Mouse (Mus musculus): ENCODE data around the gene Borcs8. TPM values are rescaled to one million over a fixed set of nuclear protein-coding genes. Genes with fewer than 3 reads are reported as not detected.
A peak's percentile ranks its signal among the peaks of the same experiment; 100 is the strongest.

Borcs8 gene
- polyA plus RNA-seq, 1 experiment from 2014 or later, result 38.0 TPM

DNA sequence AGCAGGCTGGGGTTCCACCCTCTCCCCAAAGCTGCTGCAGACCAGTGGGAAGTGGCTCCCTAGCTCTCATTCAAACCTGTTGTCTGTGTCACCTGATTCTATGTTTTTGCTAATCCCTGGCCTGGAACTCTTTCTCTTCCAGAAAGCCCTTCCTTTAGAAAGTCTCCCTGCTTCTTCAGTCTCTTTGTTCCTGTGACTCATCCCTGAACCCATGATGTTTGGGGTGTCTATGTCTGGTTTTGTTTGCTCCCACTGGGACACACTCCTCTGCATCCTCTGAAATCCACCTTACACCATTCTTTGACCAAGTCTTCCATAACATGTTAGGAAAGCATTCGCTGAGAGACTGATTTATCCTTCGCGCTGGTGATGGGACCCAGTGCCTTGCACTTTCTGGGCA lies 9.2 kb upstream of the Borcs8 start:
- WGBS, result 82% methylated on average over 3 of the region's 3 CpGs
- H3K9ac ChIP-seq (ENCODE audit: low read length), result no peak overlapping the region
- H3K9me3 ChIP-seq (replicated peaks; ENCODE audit: control insufficient read depth, low read length), result no peaks in the 10 kb centered on the region
- H3K4me3 ChIP-seq (replicated peaks; ENCODE audit: low read length), result no peak overlapping the region
- ATAC-seq (ENCODE audit: insufficient read depth, low FRiP score), result no peak
- H3K36me3 ChIP-seq (ENCODE audit: control insufficient read depth, insufficient read depth, low read length), result no peaks in the 10 kb centered on the region; the same call in 1 of the 2 replicates
- H3K27me3 ChIP-seq (ENCODE audit: control insufficient read depth, insufficient read depth, low read length), result no peaks in the 10 kb centered on the region
- H3K4me2 ChIP-seq (ENCODE audit: low read depth, low read length), result no peak overlapping the region
- H3K27ac ChIP-seq (ENCODE audit: low read length), result no peak overlapping the region
- H3K4me1 ChIP-seq (ENCODE audit: control insufficient read depth, insufficient read depth, low read length), result no peaks in the 10 kb centered on the region

DNA sequence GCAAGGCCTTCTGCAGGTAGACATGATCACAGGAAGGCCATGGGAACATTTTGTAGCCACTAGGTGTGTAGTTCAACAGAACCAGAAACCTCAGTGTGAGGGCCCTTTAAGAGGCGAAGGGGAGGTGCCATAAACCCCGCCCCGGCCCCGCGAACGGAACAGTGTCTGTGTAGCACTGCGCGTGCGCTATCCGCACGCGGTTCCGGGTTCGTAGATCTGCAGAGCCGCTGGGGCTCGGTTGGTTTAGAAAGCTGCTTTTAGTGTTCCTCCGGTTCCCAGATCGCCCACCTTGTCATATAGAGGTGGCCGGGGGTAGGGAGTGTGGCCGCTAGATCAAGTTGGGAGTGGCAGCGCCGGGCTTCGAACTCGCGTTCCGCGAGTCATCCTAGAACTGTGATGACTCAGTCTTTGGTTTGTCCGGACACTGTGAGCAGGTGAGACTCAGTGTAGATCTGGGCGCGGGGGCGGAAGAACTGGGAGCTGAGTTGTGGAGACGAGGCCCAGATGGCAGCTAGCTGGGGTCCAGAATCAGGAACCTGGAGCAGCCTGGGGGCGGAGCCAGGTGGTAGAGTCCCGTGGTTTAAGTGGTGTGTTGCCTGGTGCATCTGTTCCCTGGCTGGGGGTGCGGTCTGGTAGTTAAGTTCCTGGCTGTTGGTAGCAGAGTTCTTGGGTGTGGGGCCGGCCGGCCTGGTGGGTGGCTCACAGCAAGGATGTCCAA lies 8.0 kb upstream of the Borcs8 start, which contains the start of gene Nr2c2ap:
Nr2c2ap (plus strand) TSS at position 168 of the 718 bp plus-strand sequence.
- no peaks in the 10 kb centered on the region for H3K9me3 ChIP-seq (replicated peaks; ENCODE audit: control insufficient read depth, low read length)
- no peaks in the 10 kb centered on the region for H3K27me3 ChIP-seq (ENCODE audit: control insufficient read depth, insufficient read depth, low read length)
- 0 out of 2 replicates have a peak within 1 kb of the TSS, but pooled peaks have one; percentile 19 for H3K27ac ChIP-seq (ENCODE audit: low read length)
- WGBS, result 1% methylated on average over 37 of the region's 37 CpGs
- H3K36me3 ChIP-seq (ENCODE audit: control insufficient read depth, insufficient read depth, low read length), result no peaks in the 10 kb centered on the region; the same call in 1 of the 2 replicates
- ATAC-seq (ENCODE audit: insufficient read depth, low FRiP score), result peak; percentile 85
- H3K4me2 ChIP-seq (ENCODE audit: low read depth, low read length), result peak within 1 kb of the TSS; percentile 69
- peak within 1 kb of the TSS; percentile 87 for H3K9ac ChIP-seq (ENCODE audit: low read length)
- H3K4me1 ChIP-seq (ENCODE audit: control insufficient read depth, insufficient read depth, low read length), result no peaks in the 10 kb centered on the region
- peak within 1 kb of the TSS; percentile 82 for H3K4me3 ChIP-seq (replicated peaks; ENCODE audit: low read length)

DNA sequence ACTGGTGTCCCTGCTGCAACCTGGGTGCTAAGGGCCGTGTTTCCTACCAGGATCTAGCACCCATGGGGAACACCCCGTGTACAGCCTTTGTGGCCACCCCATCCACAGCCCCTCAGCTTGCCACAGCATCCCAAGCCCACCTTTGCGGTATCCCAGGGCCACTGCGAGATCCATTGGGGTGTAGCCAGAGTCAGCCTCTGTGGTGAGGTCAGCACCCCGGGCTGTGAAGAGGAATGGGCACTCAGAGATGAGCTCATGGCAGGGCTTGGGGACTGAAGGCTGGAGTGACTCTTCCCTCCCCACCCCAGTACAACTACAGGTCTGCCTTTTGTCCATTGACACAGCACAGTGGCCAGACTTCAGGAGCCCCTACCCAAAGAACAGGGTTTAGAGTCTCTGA lies 5.2 kb upstream of the Borcs8 start:
- no peaks in the 10 kb centered on the region; the same call in 1 of the 2 replicates for H3K36me3 ChIP-seq (ENCODE audit: control insufficient read depth, insufficient read depth, low read length)

DNA sequence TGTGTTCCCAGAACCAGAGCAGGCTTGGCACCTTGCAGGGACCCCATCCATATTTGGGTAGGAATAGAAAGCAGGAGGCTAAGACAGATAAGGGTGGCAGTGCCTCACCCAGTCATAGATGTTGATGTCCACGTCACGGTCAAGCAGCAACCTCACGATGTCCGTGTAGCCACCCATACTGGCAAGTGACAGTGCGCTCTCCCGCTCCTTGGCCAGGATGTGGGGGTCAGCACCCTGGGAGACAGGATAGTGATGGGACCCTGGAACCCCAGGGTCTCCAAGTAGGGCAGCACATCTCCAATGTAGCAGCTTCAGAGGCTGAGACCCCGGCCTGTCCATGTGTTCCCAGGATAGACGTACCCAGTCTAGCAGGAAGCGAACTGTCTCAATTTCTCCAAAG lies 4.4 kb upstream of the Borcs8 start:
- no peak overlapping the region for H3K4me2 ChIP-seq (ENCODE audit: low read depth, low read length)
- no peak overlapping the region for H3K9ac ChIP-seq (ENCODE audit: low read length)
- no peaks in the 10 kb centered on the region for H3K27me3 ChIP-seq (ENCODE audit: control insufficient read depth, insufficient read depth, low read length)
- peaks cover 8% of the 10 kb centered on the region; the same call in 1 of the 2 replicates for H3K4me1 ChIP-seq (ENCODE audit: control insufficient read depth, insufficient read depth, low read length)
- 88% methylated on average over 9 of the region's 9 CpGs for WGBS
- H3K9me3 ChIP-seq (replicated peaks; ENCODE audit: control insufficient read depth, low read length), result no peaks in the 10 kb centered on the region
- H3K27ac ChIP-seq (ENCODE audit: low read length), result no peak overlapping the region
- H3K36me3 ChIP-seq (ENCODE audit: control insufficient read depth, insufficient read depth, low read length), result no peaks in the 10 kb centered on the region; the same call in 1 of the 2 replicates
- no peak overlapping the region for H3K4me3 ChIP-seq (replicated peaks; ENCODE audit: low read length)
- no peak for ATAC-seq (ENCODE audit: insufficient read depth, low FRiP score)

More for the DNA sequence above, 5.2 kb upstream of the Borcs8 start:
- Histone ChIP-seq H3K4me1 (ENCODE audit: control insufficient read depth, insufficient read depth, low read length) (peaks cover 8% of the 10 kb centered on the region; the same call in 1 of the 2 replicates), H3K9ac (ENCODE audit: low read length) (no peak overlapping the region), H3K4me3 (replicated peaks; ENCODE audit: low read length) (no peak overlapping the region), H3K27me3 (ENCODE audit: control insufficient read depth, insufficient read depth, low read length) (no peaks in the 10 kb centered on the region), H3K4me2 (ENCODE audit: low read depth, low read length) (no peak overlapping the region), H3K27ac (ENCODE audit: low read length) (no peak overlapping the region), H3K9me3 (replicated peaks; ENCODE audit: control insufficient read depth, low read length) (no peaks in the 10 kb centered on the region)
- no peak for ATAC-seq (ENCODE audit: insufficient read depth, low FRiP score)
- WGBS, result 87% methylated on average over 5 of the region's 5 CpGs

DNA sequence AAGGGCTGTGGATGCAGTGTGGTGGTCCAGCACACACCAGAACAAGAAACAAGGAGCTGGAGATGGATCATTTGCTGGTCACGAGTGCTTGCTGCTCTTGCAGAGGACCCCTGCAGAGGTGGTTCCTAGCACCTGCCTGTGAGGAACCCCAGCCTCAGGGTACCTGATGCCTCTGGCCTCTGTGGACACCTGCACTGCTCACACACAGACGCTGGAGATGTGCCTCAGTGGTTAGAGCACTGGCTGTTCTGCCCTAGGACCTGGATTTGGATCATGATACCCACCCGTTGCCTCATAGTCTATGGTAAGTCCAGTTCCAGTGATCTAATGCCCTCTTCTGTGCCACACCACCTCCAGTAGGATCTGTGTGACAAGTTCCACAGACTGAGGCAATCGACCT lies 2.7 kb upstream of the Borcs8 start:
- Histone ChIP-seq H3K4me3 (replicated peaks; ENCODE audit: low read length) (no peak overlapping the region), H3K27me3 (ENCODE audit: control insufficient read depth, insufficient read depth, low read length) (no peaks in the 10 kb centered on the region), H3K27ac (ENCODE audit: low read length) (no peak overlapping the region), H3K36me3 (ENCODE audit: control insufficient read depth, insufficient read depth, low read length) (no peaks in the 10 kb centered on the region; the same call in 1 of the 2 replicates), H3K9me3 (replicated peaks; ENCODE audit: control insufficient read depth, low read length) (no peaks in the 10 kb centered on the region), H3K4me1 (ENCODE audit: control insufficient read depth, insufficient read depth, low read length) (peaks cover 15% of the 10 kb centered on the region), H3K4me2 (ENCODE audit: low read depth, low read length) (no peak overlapping the region), H3K9ac (ENCODE audit: low read length) (no peak overlapping the region)
- ATAC-seq (ENCODE audit: insufficient read depth, low FRiP score), result no peak
- WGBS, result 93% methylated on average over 4 of the region's 4 CpGs

DNA sequence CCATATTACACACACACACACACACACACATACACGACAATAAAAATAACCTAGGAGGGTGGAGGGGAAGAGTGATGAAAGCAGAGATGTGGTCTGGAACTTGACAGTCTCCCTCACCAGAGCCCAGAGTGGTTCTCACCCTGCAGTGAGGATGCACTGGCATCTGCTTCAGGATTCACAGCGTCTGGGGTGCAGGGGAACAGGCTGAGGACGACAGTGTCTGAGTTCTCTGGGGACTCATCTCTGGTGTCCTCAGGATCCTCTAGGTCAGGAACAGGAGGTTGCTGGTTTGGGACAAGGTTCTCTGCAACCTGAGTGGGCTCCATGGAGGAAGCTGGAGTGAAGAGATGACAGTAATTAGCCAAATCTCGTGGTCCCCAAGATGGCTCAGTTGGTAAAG lies 1.4 kb upstream of the Borcs8 start:
- H3K36me3 ChIP-seq (ENCODE audit: control insufficient read depth, insufficient read depth, low read length), result peaks cover 1% of the 10 kb centered on the region
- 67% methylated on average over 4 of the region's 4 CpGs for WGBS
- peak overlapping the region; percentile 65 for H3K4me3 ChIP-seq (replicated peaks; ENCODE audit: low read length)

DNA sequence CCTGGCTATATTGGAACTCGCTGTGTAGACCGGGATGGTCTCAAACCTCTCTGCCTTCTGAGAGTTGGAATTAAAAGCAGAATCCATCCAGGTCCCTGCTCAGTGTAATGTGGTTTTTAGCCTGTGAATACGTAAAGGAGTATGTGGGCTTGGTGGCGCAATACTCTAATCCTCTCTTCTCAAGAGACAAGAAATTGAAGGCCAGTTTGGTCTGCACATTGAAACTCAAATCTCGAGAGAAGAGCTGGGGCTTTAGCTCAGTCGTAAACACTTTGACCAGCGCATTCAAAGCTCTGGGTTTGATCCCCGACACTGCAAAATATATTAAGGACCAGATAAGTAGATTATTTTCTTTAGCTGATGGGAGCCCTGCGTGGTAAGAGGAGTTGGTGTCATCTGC lies 682 bp downstream of the Borcs8 start:
- Histone ChIP-seq H3K4me1 (ENCODE audit: control insufficient read depth, insufficient read depth, low read length) (peaks cover 15% of the 10 kb centered on the region), H3K27ac (ENCODE audit: low read length) (peak overlapping the region; percentile 70), H3K4me3 (replicated peaks; ENCODE audit: low read length) (peak overlapping the region; percentile 65), H3K4me2 (ENCODE audit: low read depth, low read length) (peak overlapping the region; percentile 60), H3K27me3 (ENCODE audit: control insufficient read depth, insufficient read depth, low read length) (no peaks in the 10 kb centered on the region), H3K36me3 (ENCODE audit: control insufficient read depth, insufficient read depth, low read length) (peaks cover 7% of the 10 kb centered on the region; the same call in 1 of the 2 replicates), H3K9me3 (replicated peaks; ENCODE audit: control insufficient read depth, low read length) (no peaks in the 10 kb centered on the region), H3K9ac (ENCODE audit: low read length) (peak overlapping the region; percentile 73)
- ATAC-seq (ENCODE audit: insufficient read depth, low FRiP score), result no peak
- WGBS, result 3% methylated on average over 9 of the region's 9 CpGs

More for the DNA sequence above, 1.4 kb upstream of the Borcs8 start:
- peak overlapping the region; percentile 78 for H3K9ac ChIP-seq (ENCODE audit: low read length)
- H3K27ac ChIP-seq (ENCODE audit: low read length), result no peak overlapping the region
- ATAC-seq (ENCODE audit: insufficient read depth, low FRiP score), result no peak
- H3K9me3 ChIP-seq (replicated peaks; ENCODE audit: control insufficient read depth, low read length), result no peaks in the 10 kb centered on the region
- H3K4me1 ChIP-seq (ENCODE audit: control insufficient read depth, insufficient read depth, low read length), result peaks cover 15% of the 10 kb centered on the region
- no peaks in the 10 kb centered on the region for H3K27me3 ChIP-seq (ENCODE audit: control insufficient read depth, insufficient read depth, low read length)
- H3K4me2 ChIP-seq (ENCODE audit: low read depth, low read length), result peak overlapping the region; percentile 70; the same call in 1 of the 2 replicates

DNA sequence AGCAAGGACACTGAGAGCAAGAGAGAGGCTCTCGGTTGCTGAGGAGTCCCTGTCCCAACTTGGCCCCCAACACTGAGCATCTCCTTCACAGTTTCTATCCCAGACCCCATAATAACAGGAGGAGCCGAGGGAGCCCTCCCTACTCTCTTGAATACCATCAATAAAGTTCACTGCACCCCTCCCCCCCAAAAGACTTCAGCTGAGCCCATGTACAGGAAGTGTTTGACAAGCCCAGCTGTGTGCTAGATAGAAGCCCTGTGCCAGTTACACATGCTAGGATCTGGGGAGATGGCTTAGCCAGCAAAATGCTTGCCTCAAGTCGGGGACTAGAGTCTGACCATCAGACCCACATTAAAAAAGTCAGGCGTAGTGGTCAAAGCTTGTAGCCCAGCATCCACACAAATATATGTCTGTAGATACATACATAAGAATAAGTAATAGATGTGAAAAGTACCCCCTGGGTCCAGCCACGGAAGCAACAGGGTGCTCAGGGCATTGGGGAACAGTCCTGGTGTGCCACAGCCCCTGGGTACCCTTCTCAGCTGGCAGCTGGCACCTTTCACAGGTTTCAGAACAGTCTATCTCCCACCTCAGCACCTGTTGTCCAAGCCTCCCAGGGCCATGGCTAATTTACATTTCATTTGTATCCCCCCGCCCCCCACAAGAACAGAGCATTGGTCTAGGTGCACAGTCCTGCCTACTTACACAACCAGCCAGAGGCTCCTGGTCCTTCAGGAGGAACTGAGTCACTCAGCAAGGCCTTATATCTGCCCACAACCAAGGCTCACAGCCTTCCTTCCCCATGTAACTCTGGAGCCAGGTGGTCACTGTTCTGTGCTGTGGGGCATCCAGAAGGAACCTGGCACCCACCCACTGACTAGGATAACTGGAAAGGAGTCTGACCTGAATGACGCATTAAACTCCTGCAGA lies 8.6 kb downstream of the Borcs8 start:
- no peaks in the 10 kb centered on the region; the same call in 1 of the 2 replicates for H3K4me1 ChIP-seq (ENCODE audit: control insufficient read depth, insufficient read depth, low read length)
- H3K9ac ChIP-seq (ENCODE audit: low read length), result no peak overlapping the region
- H3K4me2 ChIP-seq (ENCODE audit: low read depth, low read length), result no peak overlapping the region
- no peak for ATAC-seq (ENCODE audit: insufficient read depth, low FRiP score)
- no peaks in the 10 kb centered on the region for H3K9me3 ChIP-seq (replicated peaks; ENCODE audit: control insufficient read depth, low read length)
- no peaks in the 10 kb centered on the region for H3K27me3 ChIP-seq (ENCODE audit: control insufficient read depth, insufficient read depth, low read length)
- H3K4me3 ChIP-seq (replicated peaks; ENCODE audit: low read length), result no peak overlapping the region
- WGBS, result 80% methylated on average over 7 of the region's 7 CpGs
- no peak overlapping the region for H3K27ac ChIP-seq (ENCODE audit: low read length)
- H3K36me3 ChIP-seq (ENCODE audit: control insufficient read depth, insufficient read depth, low read length), result peaks cover 5% of the 10 kb centered on the region; the same call in 1 of the 2 replicates
